Mouse (Mus musculus) CD4-positive helper T cell, adult 2 months (primary cell): ENCODE results near the gene Gm8926.
"Not testable (repeated sequence)": the region's sequence is repeated elsewhere in the genome, so short reads cannot be mapped to it uniquely, and the experiment has no call there.

ENCODE experiments used
- DNase-seq: peaks from one replicate; pipeline ENCODE4 v3.0.0-alpha.2; 2012; ENCODE audit warnings: low read depth, missing footprints, low spot score

The Gm8926 gene

GRCm38 (mm10) chr5:11770248-11770647 is at the start of gene Gm8926:
Gene Gm8926 (plus strand): TSS chr5:11770548.
- not testable (repeated sequence) for DNase-seq
